Mouse (Mus musculus): ENCODE data around the gene Dact2.

GRCm38 (mm10) chr17:14157779-14158195 is 46.3 kb downstream of the Dact2 start:
- TF ChIP-seq POLR2AphosphoS2 (IDR thresholded peaks at IDR 0.05; ENCODE audit: low read length) (no peak), E2F4 (IDR thresholded peaks at IDR 0.05; ENCODE audit: borderline replicate concordance, low read depth, low read length) (no peak), ZC3H11A (IDR thresholded peaks at IDR 0.05; ENCODE audit: low read depth, low read length) (no peak), POLR2A (IDR thresholded peaks at IDR 0.05; ENCODE audit: control insufficient read depth in 1 of 2, insufficient read depth in 1 of 2, low read depth in 1 of 2, low read length in 2 of 2, poor library complexity in 1 of 2) (no peak), TBP (IDR thresholded peaks at IDR 0.05; ENCODE audit: low read depth, low read length) (no peak), TAL1 (IDR thresholded peaks at IDR 0.05; ENCODE audit: low read length) (no peak), CHD1 (IDR thresholded peaks at IDR 0.05; ENCODE audit: low read depth, low read length) (no peak), CTCF (IDR thresholded peaks at IDR 0.05 in 2 of 3, conservative IDR thresholded peaks at IDR 0.05 in 1 of 3; ENCODE audit: control insufficient read depth in 1 of 3, insufficient read depth in 1 of 3, low read depth in 2 of 3, low read length in 3 of 3, poor library complexity in 1 of 3, severe bottlenecking in 1 of 3) (no peak), POLR2AphosphoS5 (IDR thresholded peaks at IDR 0.05; ENCODE audit: borderline replicate concordance, low read depth, low read length) (no peak)
